Mouse (Mus musculus): ENCODE results near the gene Meioc.

The Meioc gene

GRCm38 (mm10) chr11:102663416-102663815 is at the start of gene Meioc:
Gene Meioc, plus strand, starts transcription at chr11:102663716.
- DNase-seq (ENCODE audit: low read depth), result no peak

- DNase-seq (ENCODE audit: low read depth), result no peak
Measured at GRCm38 (mm10) chr11:102619449-102619848, 44.1 kb upstream of the Meioc start.

GRCm38 (mm10) chr11:102623876-102624789 is 39.4 kb upstream of the Meioc start:
- no peak for DNase-seq (ENCODE audit: low read depth)

- DNase-seq (ENCODE audit: low read depth), result no peak
Measured at GRCm38 (mm10) chr11:102624888-102625407, 38.6 kb upstream of the Meioc start.

- DNase-seq (ENCODE audit: low read depth), result no peak
Measured at GRCm38 (mm10) chr11:102627171-102627931, 36.2 kb upstream of the Meioc start.

- no peak for DNase-seq (ENCODE audit: low read depth)
Measured at GRCm38 (mm10) chr11:102628529-102628928, 35.0 kb upstream of the Meioc start.

- DNase-seq (ENCODE audit: low read depth), result no peak
Measured at GRCm38 (mm10) chr11:102629375-102629774, 34.1 kb upstream of the Meioc start.

- no peak for DNase-seq (ENCODE audit: low read depth)
Measured at GRCm38 (mm10) chr11:102630731-102631130, 32.8 kb upstream of the Meioc start.

GRCm38 (mm10) chr11:102631203-102631602 is 32.3 kb upstream of the Meioc start:
- DNase-seq (ENCODE audit: low read depth), result no peak

- DNase-seq (ENCODE audit: low read depth), result no peak
Measured at GRCm38 (mm10) chr11:102632725-102633124, 30.8 kb upstream of the Meioc start.

- DNase-seq (ENCODE audit: low read depth), result no peak
Measured at GRCm38 (mm10) chr11:102633379-102633778, 30.1 kb upstream of the Meioc start.

- DNase-seq (ENCODE audit: low read depth), result no peak
Measured at GRCm38 (mm10) chr11:102636887-102637286, 26.6 kb upstream of the Meioc start.

GRCm38 (mm10) chr11:102643891-102644382 is 19.6 kb upstream of the Meioc start:
- no peak for DNase-seq (ENCODE audit: low read depth)

- no peak for DNase-seq (ENCODE audit: low read depth)
Measured at GRCm38 (mm10) chr11:102646226-102646625, 17.3 kb upstream of the Meioc start.

- DNase-seq (ENCODE audit: low read depth), result no peak
Measured at GRCm38 (mm10) chr11:102647885-102648284, 15.6 kb upstream of the Meioc start.

GRCm38 (mm10) chr11:102651381-102651780 is 12.1 kb upstream of the Meioc start:
- DNase-seq (ENCODE audit: low read depth), result peak; percentile 37

- DNase-seq (ENCODE audit: low read depth), result peak; percentile 11
Measured at GRCm38 (mm10) chr11:102652844-102653243, 10.7 kb upstream of the Meioc start.

- DNase-seq (ENCODE audit: low read depth), result no peak
Measured at GRCm38 (mm10) chr11:102655888-102656287, 7.6 kb upstream of the Meioc start.

- DNase-seq (ENCODE audit: low read depth), result no peak
Measured at GRCm38 (mm10) chr11:102656326-102656926, 7.1 kb upstream of the Meioc start.

- DNase-seq (ENCODE audit: low read depth), result no peak
Measured at GRCm38 (mm10) chr11:102656931-102657330, 6.6 kb upstream of the Meioc start.

GRCm38 (mm10) chr11:102665151-102665550 is 1.6 kb downstream of the Meioc start:
- no peak for DNase-seq (ENCODE audit: low read depth)

All from naive thymus-derived CD4-positive, alpha-beta T cell, adult 2 months (primary cell).